ENCODE assay signal across 29 mouse cellular contexts in the genomic region with DNA sequence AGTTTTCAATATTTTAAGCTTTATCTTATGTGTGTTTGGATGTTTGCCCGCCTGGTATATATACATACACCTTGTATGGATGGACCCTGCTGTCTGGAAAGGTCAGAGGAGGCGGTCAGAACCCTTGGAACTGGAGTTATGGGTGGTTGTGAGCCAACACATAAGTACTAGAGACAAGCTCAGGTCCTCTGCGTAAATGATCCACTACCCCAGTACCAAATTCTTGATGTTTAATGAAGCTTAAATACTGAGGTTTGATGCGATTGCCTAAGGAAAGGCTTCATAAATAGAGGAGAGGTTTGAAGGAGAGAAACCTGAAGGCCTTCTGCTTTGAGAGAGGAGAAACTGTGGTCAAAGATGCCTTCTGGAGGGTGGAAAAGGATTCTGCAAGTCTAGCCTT.
"Had no signal": no experiment of that assay in that cellular context is flagged by ENCODE, and none has a peak within 500 bp of the region (broad histone marks: within the 10 kb centered on the region; RNA-seq: fewer than 3 reads in every experiment).

No protein-coding gene starts in this region.

- H3K4me2 ChIP-seq: limb, embryonic 12.5 days; limb, embryonic 13.5 days; limb, embryonic 15.5 days; liver, embryonic 11.5 days; liver, embryonic 12.5 days; liver, embryonic 13.5 days; liver, embryonic 15.5 days; lung, embryonic 14.5 days; lung, embryonic 15.5 days; midbrain, embryonic 11.5 days; midbrain, embryonic 12.5 days; midbrain, embryonic 13.5 days; midbrain, embryonic 15.5 days; neural tube, embryonic 12.5 days had no signal

- ATAC-seq: liver, embryonic 12.5 days; liver, postnatal 0 days; midbrain, embryonic 13.5 days; midbrain, embryonic 15.5 days; midbrain, embryonic 16.5 days had no signal

- DNase-seq: left cerebral cortex, postnatal 4 days; liver; liver, embryonic 13.5 days; liver, postnatal 0 days; lung, adult 18-20 months; lung, adult 2 months; lung, postnatal 10 days; lung, postnatal 14 days; midbrain, embryonic 14.5 days had no signal

- H3K4me1 ChIP-seq: limb, embryonic 10.5 days; limb, embryonic 13.5 days; limb, embryonic 15.5 days; liver, embryonic 12.5 days; liver, embryonic 13.5 days; liver, embryonic 15.5 days; megakaryocyte, embryonic 14.5 days; midbrain, embryonic 15.5 days; neural tube, embryonic 12.5 days had no signal

- H3K9me3 ChIP-seq: limb, embryonic 10.5 days; limb, embryonic 12.5 days; limb, embryonic 13.5 days; limb, embryonic 15.5 days; liver, embryonic 13.5 days; liver, embryonic 15.5 days; lung, embryonic 15.5 days; midbrain, embryonic 10.5 days; midbrain, embryonic 12.5 days; midbrain, embryonic 13.5 days; midbrain, embryonic 15.5 days; neural tube, embryonic 12.5 days had no signal

- H3K4me3 ChIP-seq: limb, embryonic 10.5 days; limb, embryonic 12.5 days; limb, embryonic 13.5 days; limb, embryonic 15.5 days; liver, embryonic 12.5 days; liver, embryonic 13.5 days; liver, embryonic 15.5 days; lung, embryonic 15.5 days; megakaryocyte, embryonic 14.5 days; midbrain, embryonic 10.5 days; midbrain, embryonic 12.5 days; midbrain, embryonic 13.5 days; midbrain, embryonic 15.5 days; myocyte; neural tube, embryonic 12.5 days had no signal

- H3K9ac ChIP-seq: limb, embryonic 12.5 days; limb, embryonic 13.5 days; limb, embryonic 15.5 days; liver, embryonic 12.5 days; liver, embryonic 13.5 days; liver, embryonic 14.5 days; liver, embryonic 15.5 days; liver, postnatal 0 days; lung, embryonic 14.5 days; lung, embryonic 15.5 days; midbrain, embryonic 12.5 days; midbrain, embryonic 13.5 days; midbrain, embryonic 15.5 days; neural tube, embryonic 12.5 days had no signal

- H3K36me3 ChIP-seq: limb, embryonic 10.5 days; limb, embryonic 12.5 days; limb, embryonic 13.5 days; limb, embryonic 15.5 days; liver, embryonic 12.5 days; liver, embryonic 13.5 days; liver, embryonic 15.5 days; lung, embryonic 15.5 days; midbrain, embryonic 10.5 days; midbrain, embryonic 12.5 days; midbrain, embryonic 13.5 days; midbrain, embryonic 15.5 days; neural tube, embryonic 12.5 days had no signal

- H3K27me3 ChIP-seq: limb, embryonic 12.5 days; limb, embryonic 13.5 days; limb, embryonic 15.5 days; liver, embryonic 12.5 days; liver, embryonic 13.5 days; liver, embryonic 15.5 days; lung, embryonic 15.5 days; megakaryocyte, embryonic 14.5 days; midbrain, embryonic 12.5 days; midbrain, embryonic 13.5 days; midbrain, embryonic 15.5 days; neural tube, embryonic 12.5 days had no signal

- H3K27ac ChIP-seq: limb, embryonic 10.5 days; limb, embryonic 12.5 days; limb, embryonic 13.5 days; limb, embryonic 15.5 days; liver, embryonic 12.5 days; liver, embryonic 13.5 days; liver, embryonic 14.5 days; liver, embryonic 15.5 days; lung, embryonic 15.5 days; macrophage; midbrain, embryonic 10.5 days; midbrain, embryonic 12.5 days; midbrain, embryonic 13.5 days; midbrain, embryonic 15.5 days; neural tube, embryonic 12.5 days had no signal
